Mouse (Mus musculus) layer of hippocampus, adult 11-12 months (tissue): ENCODE data around the gene Olfr1444.

ENCODE experiments used
- DNase-seq: peaks from one replicate; pipeline ENCODE4 v3.0.0; 2022; ENCODE audit warnings: low spot score

Olfr1444 gene

GRCm38 (mm10) chr19:12856983-12857382 is at the start of gene Olfr1444:
Olfr1444 (plus strand) TSS chr19:12857283.
- DNase-seq = no peak

DNA sequence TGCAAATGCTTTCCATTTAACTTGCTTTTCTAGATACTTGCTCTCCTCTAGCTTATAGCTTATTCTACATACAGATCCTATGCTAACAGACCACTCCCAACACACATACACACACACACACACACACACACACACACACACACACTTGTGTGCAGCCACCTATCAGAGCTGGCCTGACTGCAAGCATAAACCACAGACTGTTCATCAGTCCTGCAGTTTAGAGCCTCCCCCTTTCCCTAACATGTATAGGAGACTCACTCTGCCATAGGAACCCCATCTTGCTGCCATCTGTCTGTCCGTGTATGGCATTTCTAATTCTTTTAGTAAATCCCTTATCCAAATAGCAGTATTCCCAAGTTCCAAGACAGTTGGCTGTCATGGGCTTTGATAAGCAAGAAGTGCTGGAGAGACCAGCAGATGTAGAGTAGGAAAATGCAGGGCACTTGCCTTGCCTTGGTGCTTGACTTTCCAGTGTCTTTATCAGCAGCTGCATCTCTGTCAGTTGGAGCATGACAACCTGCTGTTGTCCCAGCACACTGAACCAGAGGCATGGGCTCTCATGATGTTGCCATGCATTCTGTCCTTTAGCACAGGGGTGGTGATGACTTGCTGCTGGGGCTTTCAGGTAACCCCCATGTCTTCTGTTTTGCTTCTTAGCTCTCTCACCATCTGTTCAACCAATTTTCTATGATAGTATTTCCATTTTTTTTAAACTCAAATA is 44.3 kb upstream of the Olfr1444 start:
- DNase-seq = no peak

DNA sequence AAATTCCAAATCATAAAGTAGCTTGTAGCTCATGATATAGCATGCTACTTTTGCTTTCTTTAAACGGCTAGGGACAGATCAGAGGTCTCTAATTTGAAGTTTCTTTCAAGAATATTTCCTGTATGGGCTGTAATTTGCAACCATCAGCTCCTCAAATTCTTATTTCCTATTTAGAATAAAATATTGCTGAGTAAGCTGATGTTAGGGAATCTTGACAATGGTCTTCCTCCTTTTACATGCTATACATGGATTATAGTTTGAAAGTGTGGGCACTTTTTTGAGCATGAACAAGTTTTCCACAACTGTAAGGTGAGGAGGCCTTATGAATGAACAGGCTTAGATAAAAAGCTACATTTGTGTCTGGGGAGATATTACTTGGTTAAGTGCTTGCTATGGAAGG is 43.2 kb upstream of the Olfr1444 start:
- DNase-seq = no peak

DNA sequence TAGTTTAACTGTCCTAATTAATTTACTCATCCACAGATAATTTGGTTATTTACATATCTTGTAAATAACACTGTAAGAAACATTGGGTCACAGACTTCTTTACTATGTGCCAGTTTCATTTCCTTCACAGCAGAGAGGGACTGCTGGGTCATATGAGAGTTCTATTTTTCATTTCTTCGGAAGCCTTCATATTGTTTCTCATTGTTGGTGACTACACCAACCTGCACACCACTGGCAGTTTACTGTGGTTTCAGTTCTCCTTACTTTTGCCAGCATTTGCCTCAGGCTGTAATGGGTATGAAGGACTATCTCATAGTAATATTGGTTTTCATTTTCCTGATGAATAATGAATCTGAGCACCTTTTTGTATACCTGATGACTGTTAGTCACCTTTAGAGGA is 38.6 kb upstream of the Olfr1444 start:
- DNase-seq = no peak

DNA sequence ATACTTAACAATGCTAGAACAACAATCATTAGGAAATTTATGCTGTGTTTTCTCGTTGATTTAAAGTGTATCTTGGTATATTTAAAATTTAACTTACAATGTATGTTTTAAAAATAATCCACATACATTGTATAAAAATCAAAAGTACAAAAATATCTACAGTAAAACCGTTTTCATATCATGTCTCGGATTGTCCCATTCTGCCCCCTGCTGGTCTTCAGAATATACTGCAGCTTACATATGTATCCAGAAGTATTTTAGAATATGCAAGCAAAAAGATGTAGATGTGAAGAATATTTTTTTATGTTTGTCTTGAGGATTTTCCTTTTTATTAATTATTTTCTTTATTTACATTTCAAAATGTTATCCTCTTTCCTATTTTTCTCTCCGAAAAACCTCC is 36.7 kb upstream of the Olfr1444 start:
- DNase-seq = no peak

GRCm38 (mm10) chr19:12824549-12824948 is 32.5 kb upstream of the Olfr1444 start:
- DNase-seq = no peak

- DNase-seq = no peak
Measured at GRCm38 (mm10) chr19:12830823-12831430, 26.2 kb upstream of the Olfr1444 start.

GRCm38 (mm10) chr19:12831559-12831958 is 25.5 kb upstream of the Olfr1444 start:
- no peak for DNase-seq

GRCm38 (mm10) chr19:12833625-12834024 is 23.5 kb upstream of the Olfr1444 start:
- peak; percentile 19 for DNase-seq

DNA sequence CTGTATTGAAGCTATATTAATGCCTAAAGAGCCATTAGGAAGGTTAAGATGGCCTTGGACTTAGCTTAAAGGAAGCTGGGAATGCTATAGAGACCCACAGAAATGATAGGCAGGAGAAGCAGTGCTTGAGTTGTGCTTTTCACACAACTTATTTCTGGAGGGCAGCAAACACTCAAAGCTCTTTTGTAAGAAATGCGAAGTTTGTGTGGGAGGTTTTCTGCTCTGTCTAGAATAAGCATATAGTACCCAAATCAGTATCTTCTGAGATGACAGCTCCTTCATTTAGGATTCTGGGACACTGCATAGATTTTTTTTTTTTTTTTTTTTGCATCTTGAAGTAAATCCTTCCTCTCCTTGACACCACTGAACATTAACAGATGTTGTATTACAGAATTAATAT is 18.6 kb upstream of the Olfr1444 start:
- DNase-seq = no peak

- no peak for DNase-seq
Measured at GRCm38 (mm10) chr19:12846382-12846781, 10.7 kb upstream of the Olfr1444 start, which contains the start of gene Gm5244. Gm5244 (plus strand) TSS chr19:12846682.

GRCm38 (mm10) chr19:12883555-12883954 is 26.5 kb downstream of the Olfr1444 start, which contains the start of gene Olfr1445:
Olfr1445 (plus strand) TSS chr19:12883855.
- DNase-seq = no peak

DNA sequence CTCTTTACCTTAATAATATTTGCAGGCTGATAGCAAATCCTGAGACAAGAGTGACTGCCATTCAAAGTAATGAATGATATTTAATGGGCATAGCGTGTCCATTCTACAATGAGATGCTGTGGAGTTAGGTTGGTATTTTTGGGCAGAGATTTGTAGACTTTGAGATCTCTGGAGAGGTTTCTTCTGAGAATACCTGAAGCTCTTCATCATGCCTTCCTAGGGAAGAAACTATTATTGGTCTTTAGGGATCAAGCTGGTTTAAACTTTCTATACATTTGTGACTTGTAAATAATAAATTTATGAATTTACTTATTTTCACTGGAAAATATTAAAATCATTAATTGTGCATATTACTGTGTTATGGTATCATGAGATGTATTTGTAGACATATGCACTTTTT is 36.3 kb downstream of the Olfr1444 start, which contains the start of gene Olfr1446:
Gene Olfr1446, minus strand, starts transcription at position 101 of the 400 bp plus-strand sequence.
- DNase-seq = no peak

GRCm38 (mm10) chr19:12903643-12904042 is 46.6 kb downstream of the Olfr1444 start, which contains the start of gene Olfr1447:
Olfr1447 (minus strand) TSS chr19:12903743.
- no peak for DNase-seq
